Mouse (Mus musculus): Measurements from ENCODE around the gene Adamtsl3. TPM values are rescaled to one million over a fixed set of nuclear protein-coding genes. Genes with fewer than 3 reads are reported as not detected.

The Adamtsl3 gene
- polyA plus RNA-seq, 1 experiment from 2014 or later, result 0.43 TPM

DNA sequence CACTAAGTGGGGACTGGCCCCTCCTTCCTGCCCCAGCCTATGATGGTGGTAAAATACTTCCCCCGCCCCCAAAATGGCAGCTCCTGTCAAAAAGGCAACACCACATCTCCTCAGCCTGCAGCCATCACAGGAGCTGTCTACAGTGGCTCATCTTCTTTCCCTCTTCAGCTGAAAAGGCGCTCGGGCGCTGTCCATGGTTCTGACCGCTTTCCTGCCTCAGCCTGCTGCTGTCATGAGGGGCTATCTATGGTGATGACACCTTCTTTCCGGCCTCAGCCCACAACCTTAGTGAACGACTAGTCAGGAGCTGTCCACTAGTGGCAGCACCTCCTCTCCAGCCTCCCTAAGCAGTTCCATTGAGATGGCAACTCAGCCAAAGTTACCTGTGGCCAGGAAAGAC is 289.8 kb downstream of the Adamtsl3 start:
- no peak for ATAC-seq (ENCODE audit: low FRiP score)
- H3K9me3 ChIP-seq, result no peaks in the 10 kb centered on the region
- H3K4me3 ChIP-seq, result no peak overlapping the region
- H3K27me3 ChIP-seq, result no peaks in the 10 kb centered on the region
- H3K36me3 ChIP-seq, result no peaks in the 10 kb centered on the region
- no peak overlapping the region for H3K4me2 ChIP-seq
- no peaks in the 10 kb centered on the region for H3K4me1 ChIP-seq (replicated peaks)
- WGBS, result 27% methylated on average over 7 of the region's 7 CpGs
- no peak overlapping the region for H3K27ac ChIP-seq
- H3K9ac ChIP-seq, result no peak overlapping the region

DNA sequence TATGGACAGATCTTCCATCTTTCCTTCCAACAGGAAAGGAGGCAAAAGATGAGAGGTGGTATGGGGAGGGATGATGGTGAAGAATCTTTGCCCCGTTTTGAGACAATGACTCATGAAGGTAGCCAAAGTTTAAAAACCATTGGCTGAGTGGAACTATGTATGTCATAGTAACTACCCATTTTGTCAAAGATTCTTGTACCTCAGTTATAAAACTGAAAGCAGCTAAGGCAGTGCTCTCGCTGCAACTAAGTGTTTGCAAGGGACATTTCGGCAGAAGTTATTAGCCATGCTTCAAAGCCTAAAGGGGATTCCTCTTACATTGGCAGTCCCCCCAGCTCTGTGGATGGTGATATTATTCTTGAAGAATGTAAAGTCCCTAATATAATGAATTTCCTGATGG is 311.7 kb downstream of the Adamtsl3 start:
- Histone ChIP-seq H3K9ac (no peak overlapping the region), H3K27me3 (0 out of 2 replicates have a peak, but pooled peaks cover 2% of the 10 kb centered on the region), H3K9me3 (no peaks in the 10 kb centered on the region), H3K4me1 (replicated peaks) (peaks cover 20% of the 10 kb centered on the region), H3K4me2 (no peak overlapping the region), H3K36me3 (peaks cover 5% of the 10 kb centered on the region), H3K4me3 (no peak overlapping the region), H3K27ac (no peak overlapping the region)
- no peak for ATAC-seq (ENCODE audit: low FRiP score)
- 86% methylated on average over 3 of the region's 3 CpGs for WGBS

DNA sequence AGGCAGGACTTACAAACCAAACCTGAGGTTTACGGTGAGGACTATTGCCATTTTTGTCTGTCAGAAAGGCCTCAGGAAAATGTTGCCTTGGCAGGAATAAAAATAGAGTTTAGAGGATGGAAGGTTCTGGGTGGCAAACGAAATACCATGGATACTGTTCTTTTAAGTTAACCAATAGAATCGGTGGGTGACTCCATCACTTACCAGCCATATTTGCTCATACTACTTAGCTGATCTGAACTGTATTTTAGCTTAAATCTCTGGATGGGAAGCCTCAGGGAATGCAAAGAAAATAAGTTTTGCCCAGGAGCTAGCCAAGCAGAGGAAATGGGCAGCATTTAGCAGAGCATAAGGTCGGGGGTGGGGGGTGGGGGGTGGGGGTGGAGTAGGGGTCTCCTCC is 312.4 kb downstream of the Adamtsl3 start:
- Histone ChIP-seq H3K9me3 (no peaks in the 10 kb centered on the region), H3K36me3 (peaks cover 7% of the 10 kb centered on the region), H3K4me2 (peak overlapping the region; percentile 70), H3K27ac (no peak overlapping the region), H3K4me1 (replicated peaks) (peaks cover 20% of the 10 kb centered on the region), H3K4me3 (peak overlapping the region; percentile 69), H3K9ac (peak overlapping the region; percentile 81), H3K27me3 (0 out of 2 replicates have a peak, but pooled peaks cover 2% of the 10 kb centered on the region)
- ATAC-seq (ENCODE audit: low FRiP score), result no peak; the same call in 1 of the 2 replicates
- 37% methylated on average over 4 of the region's 4 CpGs for WGBS

DNA sequence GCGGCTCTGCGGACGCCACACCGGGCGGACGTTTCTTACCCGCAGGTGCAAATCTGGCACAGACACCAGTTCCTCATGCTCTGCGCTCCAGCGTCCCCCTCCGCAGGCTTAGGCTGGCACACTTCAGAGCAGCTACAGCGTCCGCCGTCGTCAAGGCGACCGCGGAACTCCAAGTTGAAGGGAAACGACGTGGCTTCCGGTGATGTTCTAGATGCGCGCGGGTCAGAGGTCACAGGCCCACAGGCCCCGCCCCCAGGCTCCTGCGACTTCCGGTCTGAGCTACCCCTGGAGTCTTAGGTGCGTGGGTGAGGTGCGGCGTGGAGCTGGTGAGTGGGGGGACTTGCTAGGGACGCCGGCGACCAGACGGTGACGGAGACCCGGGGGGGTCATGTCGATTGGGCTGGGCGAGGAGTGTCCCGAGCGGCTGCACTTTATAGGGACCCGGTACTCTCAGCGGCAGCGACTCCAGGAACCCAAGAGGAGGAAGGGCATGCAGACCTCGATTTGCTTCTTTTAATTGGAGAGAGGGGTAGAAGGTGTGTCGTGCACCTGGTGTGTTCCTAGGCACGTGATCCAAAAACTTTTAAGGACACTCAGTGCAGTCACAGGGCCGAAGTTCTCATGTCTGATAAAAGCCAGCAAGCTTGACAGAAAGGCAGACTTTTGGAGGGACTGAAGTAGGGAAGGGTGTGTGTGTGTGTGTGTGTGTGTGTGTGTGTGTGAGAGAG is 313.0 kb downstream of the Adamtsl3 start, which contains the start of the genes Saxo2 and Efl1:
TSS of gene Saxo2 (minus strand) at position 176 of the 728 bp plus-strand sequence.
TSS of gene Efl1 (plus strand) at position 262 of the 728 bp plus-strand sequence.
- under 1% methylated on average over 46 of the region's 46 CpGs for WGBS
- Histone ChIP-seq H3K36me3 (peaks cover 10% of the 10 kb centered on the region), H3K27me3 (0 out of 2 replicates have a peak, but pooled peaks cover 2% of the 10 kb centered on the region), H3K4me1 (replicated peaks) (peaks cover 20% of the 10 kb centered on the region), H3K27ac (0 out of 2 replicates have a peak within 1 kb of the TSS, but pooled peaks have one; percentile 30), H3K4me2 (peak within 1 kb of the TSS; percentile 70), H3K9ac (peak within 1 kb of the TSS; percentile 81), H3K4me3 (peak within 1 kb of the TSS; percentile 69), H3K9me3 (no peaks in the 10 kb centered on the region)
- ATAC-seq (ENCODE audit: low FRiP score), result peak; percentile 99

DNA sequence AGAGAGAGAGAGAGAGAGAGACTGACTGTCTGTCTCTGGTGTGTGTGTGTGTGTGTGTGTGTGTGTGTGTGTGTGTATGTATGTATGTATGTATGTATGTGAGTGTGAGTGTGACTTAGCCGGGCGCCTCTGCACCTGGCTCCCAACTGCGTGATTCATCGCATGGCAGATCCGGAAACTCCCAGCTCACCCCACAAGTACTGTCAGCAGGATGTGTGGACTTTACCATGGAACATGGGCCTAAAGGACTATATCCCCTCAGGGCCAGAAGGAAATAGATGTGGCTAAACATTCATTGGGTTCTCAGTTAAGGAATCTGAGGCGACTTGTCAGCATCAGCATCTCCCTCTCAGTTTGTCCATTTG is 313.6 kb downstream of the Adamtsl3 start:
- peaks cover 20% of the 10 kb centered on the region for H3K4me1 ChIP-seq (replicated peaks)
- H3K4me2 ChIP-seq, result peak overlapping the region; percentile 70
- H3K9ac ChIP-seq, result peak overlapping the region; percentile 81
- ATAC-seq (ENCODE audit: low FRiP score), result no peak
- peak overlapping the region; percentile 69 for H3K4me3 ChIP-seq
- no peak overlapping the region for H3K27ac ChIP-seq
- 21% methylated on average over 6 of the region's 6 CpGs for WGBS
- no peaks in the 10 kb centered on the region for H3K9me3 ChIP-seq
- 0 out of 2 replicates have a peak, but pooled peaks cover 2% of the 10 kb centered on the region for H3K27me3 ChIP-seq
- H3K36me3 ChIP-seq, result peaks cover 10% of the 10 kb centered on the region

Other genes starting within 250 kb of the Adamtsl3 start
- gene Sh3gl3, start 161.9 kb upstream of the Adamtsl3 start, polyA plus RNA-seq (2015; fragmentation: Nextera tagmentation; extraction: Ambion mirVana), result 53.4 and 56.7 TPM in 2 replicates